Mouse (Mus musculus) effector memory CD4-positive, alpha-beta T cell, adult 5 months (primary cell): ENCODE measurements around the gene Dhrs13. TPM values are rescaled to one million over a fixed set of nuclear protein-coding genes. Genes with fewer than 3 reads are reported as not detected.

Experiments
- polyA plus RNA-seq: library from polyadenylated mRNA; unstranded; fragments of 100-300 nt; shearing (Covaris generic); gene quantifications from one replicate; pipeline ENCODE4 v1.2.1, GENCODE M21; 2017

The Dhrs13 gene
- 1.9 TPM for polyA plus RNA-seq

DNA sequence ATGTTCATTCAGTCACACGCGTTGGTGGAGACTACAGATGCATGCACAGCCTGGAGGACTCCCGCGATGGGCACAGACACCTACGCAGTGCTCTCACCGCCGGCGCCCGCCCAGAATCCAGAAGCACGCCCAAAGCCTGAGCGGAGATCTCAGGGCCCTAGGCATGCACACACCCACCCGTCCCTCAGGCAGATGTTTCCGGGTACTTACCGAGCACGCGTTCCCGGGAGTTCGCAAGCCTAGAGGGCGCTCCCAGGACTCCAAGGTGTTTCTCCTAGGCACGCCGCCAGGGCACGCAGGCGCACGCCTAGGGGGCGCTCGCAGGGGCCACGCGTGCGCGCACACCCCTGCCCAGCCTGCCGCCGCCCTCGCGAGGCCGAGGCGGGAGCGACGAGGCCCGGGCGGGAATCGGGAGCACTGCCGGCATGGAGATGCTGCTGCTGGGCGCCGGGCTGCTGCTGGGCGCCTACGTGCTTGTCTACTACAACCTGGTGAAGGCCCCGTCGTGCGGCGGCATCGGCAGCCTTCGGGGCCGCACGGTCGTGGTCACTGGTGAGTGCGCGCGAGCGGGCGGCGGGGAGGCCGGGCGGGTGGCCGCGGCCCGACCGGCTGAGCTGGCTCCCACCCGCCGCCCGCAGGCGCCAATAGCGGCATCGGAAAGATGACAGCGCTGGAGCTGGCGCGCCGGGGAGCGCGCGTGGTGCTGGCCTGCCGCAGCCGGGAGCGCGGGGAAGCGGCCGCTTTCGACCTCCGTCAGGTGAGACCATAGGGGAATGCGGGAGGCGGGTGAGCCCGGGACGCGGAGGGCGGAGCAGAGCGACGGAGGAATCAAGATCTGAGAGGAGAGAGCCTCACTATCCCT is at the start of gene Dhrs13:
Gene Dhrs13, plus strand, starts transcription at position 334 of the 862 bp plus-strand sequence.

GRCm38 (mm10) chr11:77982441-77982905 is 49.6 kb upstream of the Dhrs13 start, which contains the start of gene Phf12:
Phf12 (plus strand) TSS chr11:77982754.

GRCm38 (mm10) chr11:78037831-78038752 is 6.0 kb downstream of the Dhrs13 start, which contains the start of gene Flot2:
Flot2 (plus strand) TSS chr11:78037931.

DNA sequence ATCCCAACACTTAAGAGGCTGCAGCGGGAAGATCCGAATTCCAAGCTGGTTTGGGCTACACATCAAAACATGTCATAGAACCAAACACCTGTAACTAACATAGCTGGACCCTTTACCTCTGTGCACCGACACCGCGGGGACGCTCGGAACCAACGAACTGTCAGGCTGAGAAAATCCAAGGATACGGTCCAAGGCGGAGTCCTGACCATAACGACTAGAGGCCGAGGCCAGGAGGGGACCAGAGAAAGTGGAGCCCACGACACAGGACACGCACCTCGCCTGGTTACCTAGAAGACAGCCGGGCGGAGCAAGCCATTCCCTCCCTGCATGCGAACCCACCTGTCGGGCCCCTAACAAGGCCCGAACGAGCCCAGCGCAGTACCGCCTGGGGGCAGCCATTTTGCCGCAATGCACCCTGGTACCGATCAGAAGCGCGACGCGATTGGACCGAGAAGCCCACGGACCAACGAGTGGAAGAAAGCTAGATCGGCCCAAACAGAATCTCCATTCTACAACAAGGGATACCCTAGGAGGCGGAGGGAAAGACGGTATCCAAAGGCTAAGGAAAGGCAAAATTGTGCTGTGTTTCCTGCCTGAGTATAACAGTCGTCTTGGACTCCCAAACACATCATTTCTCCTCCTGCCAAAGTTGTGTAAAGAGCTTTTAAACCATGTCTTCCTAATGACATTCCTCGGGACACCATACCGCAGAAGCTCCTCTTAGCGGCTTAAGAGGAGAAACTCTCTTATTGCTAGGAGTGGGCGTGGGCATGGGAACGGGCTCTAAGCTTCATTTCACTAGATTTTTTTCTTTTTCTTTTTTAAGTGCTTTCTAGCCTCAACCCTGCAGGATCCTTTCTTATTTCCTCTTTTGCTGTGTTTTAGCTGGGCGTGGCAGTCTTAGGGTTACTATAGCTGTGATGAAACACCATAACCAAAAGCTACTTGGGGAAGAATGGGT is 48.2 kb downstream of the Dhrs13 start, which contains the start of gene Eral1:
Gene Eral1, minus strand, starts transcription at position 423 of the 961 bp plus-strand sequence.

Other genes with a start within 250 kb of the Dhrs13 start
- gene Gm10277, start 244.5 kb upstream of the Dhrs13 start, polyA plus RNA-seq = 0.32 TPM
- 1.2 TPM for gene Pipox, start 138.2 kb upstream of the Dhrs13 start, polyA plus RNA-seq
- gene Sez6, start 101.5 kb upstream of the Dhrs13 start, polyA plus RNA-seq = not detected
- gene Phf12, start 49.5 kb upstream of the Dhrs13 start, polyA plus RNA-seq = 44.3 TPM
- gene Flot2, start 5.7 kb downstream of the Dhrs13 start, polyA plus RNA-seq = 23.3 TPM
- 21.6 TPM for gene Eral1, start 48.1 kb downstream of the Dhrs13 start, polyA plus RNA-seq
- 17.6 TPM for gene Fam222b, start 62.4 kb downstream of the Dhrs13 start, polyA plus RNA-seq
- 108 TPM for gene Traf4, start 133.3 kb downstream of the Dhrs13 start, polyA plus RNA-seq
- gene Nek8, start 144.4 kb downstream of the Dhrs13 start, polyA plus RNA-seq = 15.5 TPM
- gene Tlcd1, start 144.4 kb downstream of the Dhrs13 start, polyA plus RNA-seq = 7.0 TPM
- 1,692 TPM for gene Rpl23a, start 151.3 kb downstream of the Dhrs13 start, polyA plus RNA-seq
- not detected for gene Rab34, start 156.2 kb downstream of the Dhrs13 start, polyA plus RNA-seq
- gene Proca1, start 161.1 kb downstream of the Dhrs13 start, polyA plus RNA-seq = not detected
- gene Sdf2, start 213.5 kb downstream of the Dhrs13 start, polyA plus RNA-seq = 104 TPM
- 42.6 TPM for gene Supt6, start 213.7 kb downstream of the Dhrs13 start, polyA plus RNA-seq
- gene 2610507B11Rik, start 229.5 kb downstream of the Dhrs13 start, polyA plus RNA-seq = 57.5 TPM